Mouse (Mus musculus) CH12.LX (cell line): Measurements from ENCODE around the gene Rpl36. TPM values are rescaled to one million over a fixed set of nuclear protein-coding genes. Genes with fewer than 3 reads are reported as not detected.

ENCODE experiments used
- DNase-seq: peaks from one replicate; pipeline ENCODE4 v3.0.0-alpha.2; 2013; ENCODE audit errors: extremely low read depth
- H3K27ac ChIP-seq: 2 replicates; pipeline ENCODE4 v1.5.1; 2012; ENCODE audit warnings: low read depth, mild to moderate bottlenecking, control low read depth, moderate library complexity; ENCODE audit not compliant: insufficient read depth
- H3K27me3 ChIP-seq: replicated peaks from 2 replicates; pipeline ENCODE3; 2012; ENCODE audit warnings: inconsistent platforms
- H3K36me3 ChIP-seq, 2 experiments: replicated peaks in 1 of 2; 2 replicates each; pipeline versions ENCODE3 to v1.6.1; 2012; ENCODE audit warnings: inconsistent platforms in 1 of 2, low read length in 1 of 2, mild to moderate bottlenecking in 1 of 2, mixed read lengths in 1 of 2, moderate library complexity in 1 of 2; ENCODE audit not compliant: control insufficient read depth in 1 of 2, insufficient read depth in 1 of 2
- H3K4me1 ChIP-seq, 2 experiments: 2 replicates each; pipeline ENCODE4 v1.6.1; 2012; ENCODE audit warnings: inconsistent platforms in 1 of 2, moderate library complexity in 1 of 2; ENCODE audit not compliant: insufficient read depth in 2 of 2, control insufficient read depth in 1 of 2
- H3K4me2 ChIP-seq: 2 replicates; pipeline ENCODE4 v1.6.1; 2012; ENCODE audit warnings: low read depth, mild to moderate bottlenecking, control low read depth; ENCODE audit not compliant: poor library complexity, insufficient read depth, severe bottlenecking
- H3K4me3 ChIP-seq, 3 experiments: fragments of 150-350 bp in 1 of 3; sonication (generic) in 1 of 3; replicated peaks in 1 of 3; 2 replicates each; pipeline versions ENCODE3 to v1.5.1; 2011 to 2012; ENCODE audit warnings: low read depth in 2 of 3, low read length in 2 of 3, mild to moderate bottlenecking in 2 of 3, moderate library complexity in 2 of 3, control low read depth in 1 of 3, improper control_type of control experiment in 1 of 3, inconsistent platforms in 1 of 3, mixed read lengths in 1 of 3; ENCODE audit not compliant: poor library complexity in 1 of 3
- H3K79me2 ChIP-seq: replicated peaks from 2 replicates; pipeline ENCODE4 v1.6.1; 2012; ENCODE audit warnings: mild to moderate bottlenecking, moderate library complexity; ENCODE audit not compliant: control insufficient read depth, poor library complexity, insufficient read depth, severe bottlenecking; ENCODE audit errors: extremely low read depth
- H3K9ac ChIP-seq: 2 replicates; pipeline ENCODE4 v1.6.1; 2012; ENCODE audit warnings: low read depth, mild to moderate bottlenecking, control low read depth, moderate library complexity; ENCODE audit not compliant: insufficient read depth
- H3K9me3 ChIP-seq: replicated peaks from 2 replicates; pipeline ENCODE3; 2012; ENCODE audit warnings: low read length, inconsistent platforms, mixed read lengths
- CHD1 ChIP-seq: IDR thresholded peaks from 2 replicates; pipeline ENCODE4 v1.6.1; 2012; ENCODE audit warnings: low read depth, low read length, improper control_type of control experiment, inconsistent platforms
- CHD2 ChIP-seq: IDR thresholded peaks from 2 replicates; pipeline ENCODE4 v1.6.1; 2011; ENCODE audit warnings: low read length, improper control_type of control experiment
- E2F4 ChIP-seq: IDR thresholded peaks from 2 replicates; pipeline ENCODE4 v1.6.1; 2011; ENCODE audit warnings: low read depth, low read length, improper control_type of control experiment; ENCODE audit not compliant: insufficient replicate concordance
- ELF1 ChIP-seq: IDR thresholded peaks from 2 replicates; pipeline ENCODE4 v1.6.1; 2014; ENCODE audit warnings: low read depth, mild to moderate bottlenecking, inconsistent platforms, low read length, improper control_type of control experiment
- GABPA ChIP-seq: IDR thresholded peaks from 2 replicates; pipeline ENCODE4 v1.6.1; 2012; ENCODE audit warnings: low read depth, low read length, improper control_type of control experiment, inconsistent platforms; ENCODE audit not compliant: insufficient replicate concordance
- JUN ChIP-seq: IDR thresholded peaks from 2 replicates; pipeline ENCODE4 v1.6.1; 2011; ENCODE audit warnings: low read depth, mild to moderate bottlenecking, low read length, improper control_type of control experiment, moderate library complexity; ENCODE audit not compliant: insufficient read depth
- MAFK ChIP-seq: IDR thresholded peaks from 2 replicates; pipeline ENCODE4 v1.6.1; 2011; ENCODE audit warnings: low read length, improper control_type of control experiment; ENCODE audit not compliant: insufficient replicate concordance
- MYC ChIP-seq: IDR thresholded peaks from 2 replicates; pipeline ENCODE4 v1.6.1; 2011; ENCODE audit warnings: low read depth, mild to moderate bottlenecking, improper control_type of control experiment, low read length
- POLR2AphosphoS2 ChIP-seq: IDR thresholded peaks from 2 replicates; pipeline ENCODE4 v1.6.1; 2011; ENCODE audit warnings: low read depth, low read length, improper control_type of control experiment
- RAD21 ChIP-seq: IDR thresholded peaks from 2 replicates; pipeline ENCODE4 v1.6.1; 2011; ENCODE audit warnings: low read depth, mild to moderate bottlenecking, low read length, improper control_type of control experiment, moderate library complexity
- RCOR1 ChIP-seq: conservative IDR thresholded peaks from 2 replicates; pipeline ENCODE4 v1.6.1; 2012; ENCODE audit warnings: low read depth, mild to moderate bottlenecking, inconsistent platforms, low read length, improper control_type of control experiment
- SMC3 ChIP-seq: IDR thresholded peaks from 2 replicates; pipeline ENCODE4 v1.6.1; 2011; ENCODE audit warnings: low read depth, low read length, improper control_type of control experiment
- UBTF ChIP-seq: IDR thresholded peaks from 2 replicates; pipeline ENCODE4 v1.6.1; 2012; ENCODE audit warnings: low read depth, mild to moderate bottlenecking, inconsistent platforms, low read length, improper control_type of control experiment, moderate library complexity
- ZKSCAN1 ChIP-seq: IDR thresholded peaks from 2 replicates; pipeline ENCODE4 v1.6.1; 2012; ENCODE audit warnings: low read depth, inconsistent platforms, low read length, improper control_type of control experiment, borderline replicate concordance
- dilution Hi-C: fragments of 300-500 bp; cut with MboI; formaldehyde crosslinking; loops from 2 replicates; pipeline ENCODE4 v1.14.3; 2020; ENCODE audit warnings: low sequenced_read_pairs; ENCODE audit not compliant: extremely low pct_unique_long_range_greater_than_20kb, extremely low pct_ligation_motif_present
- in situ Hi-C: fragments of 300-500 bp; cut with MboI; formaldehyde crosslinking; loops from 3 replicates; pipeline ENCODE4 v1.14.3; 2019; ENCODE audit warnings: low sequenced_read_pairs, low pct_ligation_motif_present, low pct_unique_long_range_greater_than_20kb, mixed read lengths
- polyA plus RNA-seq: library from polyadenylated mRNA; unstranded; fragments of >175 nt; gene quantifications from 2 replicates; pipeline ENCODE4 v1.2.1, GENCODE M21; 2012; ENCODE audit warnings: low read depth; ENCODE audit not compliant: insufficient read length
- total RNA-seq, 2 experiments: library from RNA; depleted of rRNA; stranded (reverse); fragments of 300-350 nt in 1 of 2; fragments of >200 nt in 1 of 2; gene quantifications; 2 replicates each; pipeline ENCODE4 v1.2.3; 2012 to 2014

Rpl36 gene
- total and polyA plus RNA-seq, 3 experiments, result 1,364 to 4,995 (median 1,734) TPM

DNA sequence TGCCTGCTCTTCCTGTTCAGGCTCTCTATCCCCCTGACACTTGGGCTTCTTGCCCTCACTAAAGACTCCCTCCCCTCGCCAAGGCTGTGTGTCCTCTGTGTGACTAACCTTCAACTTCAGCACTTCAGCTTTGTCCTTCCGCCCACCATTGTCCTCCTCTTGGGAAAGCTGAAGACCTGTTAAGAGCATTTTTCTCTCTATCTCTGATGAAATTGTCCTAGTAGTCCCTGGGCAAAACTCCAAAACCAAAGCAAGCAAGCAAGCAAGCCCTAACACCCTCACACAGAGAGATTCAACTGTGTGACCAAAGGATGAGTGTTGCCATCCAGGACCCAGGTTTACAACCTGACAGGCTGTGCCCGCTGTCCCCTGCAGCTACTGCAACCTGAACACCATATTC, 50.4 kb downstream of the Rpl36 start:
- TF ChIP-seq RAD21 (no peak), POLR2AphosphoS2 (no peak), MAFK (no peak), GABPA (no peak), SMC3 (no peak), JUN (no peak), CHD1 (no peak), RCOR1 (no peak), CHD2 (no peak), ELF1 (no peak), E2F4 (no peak), ZKSCAN1 (no peak), MYC (no peak), UBTF (no peak)
- Histone ChIP-seq H3K27me3 (peaks cover 15% of the 10 kb centered on the region), H3K27ac (no peak overlapping the region), H3K4me3 (no peak overlapping the region), H3K79me2 (no peaks in the 10 kb centered on the region), H3K36me3 (no peaks in the 10 kb centered on the region), H3K4me1 (peaks cover 3 to 6% of the 10 kb centered on the region in 2 experiments), H3K9ac (no peak overlapping the region), H3K9me3 (peaks cover 3% of the 10 kb centered on the region), H3K4me2 (no peak overlapping the region)
- dilution Hi-C loops, result no loop called here
- in situ Hi-C loops, result loop anchor here (5.0 to 10.0 kb wide), 2 partner anchors 96 to 299 kb away; no protein-coding TSS in a partner anchor
- no peak for DNase-seq

Other genes with a start within 250 kb of the Rpl36 start
- gene Ptprs, start 136.9 kb upstream of the Rpl36 start, total RNA-seq (2012; rRNA removed), result 31.6 and 41.1 TPM in 2 replicates
- gene Ptprs, start 136.9 kb upstream of the Rpl36 start, total RNA-seq (2014; rRNA removed), result 10.4 and 11.3 TPM in 2 replicates
- 20.7 and 27.0 TPM in 2 replicates for gene Ptprs, start 136.9 kb upstream of the Rpl36 start, polyA plus RNA-seq
- not detected in 2 replicates for gene Znrf4, start 101.0 kb upstream of the Rpl36 start, total RNA-seq (2012; rRNA removed)
- not detected in 2 replicates for gene Znrf4, start 101.0 kb upstream of the Rpl36 start, total RNA-seq (2014; rRNA removed)
- gene Znrf4, start 101.0 kb upstream of the Rpl36 start, polyA plus RNA-seq, result not detected in 2 replicates
- 0.42 TPM in 2 replicates for gene Gm20219, start 59.0 kb upstream of the Rpl36 start, total RNA-seq (2012; rRNA removed)
- gene Gm20219, start 59.0 kb upstream of the Rpl36 start, total RNA-seq (2014; rRNA removed), result not detected in 2 replicates
- 1.4 and 1.6 TPM in 2 replicates for gene Gm20219, start 59.0 kb upstream of the Rpl36 start, polyA plus RNA-seq
- gene Safb2, start 28.8 kb upstream of the Rpl36 start, total RNA-seq (2012; rRNA removed), result 74.0 and 85.7 TPM in 2 replicates
- gene Safb2, start 28.8 kb upstream of the Rpl36 start, total RNA-seq (2014; rRNA removed), result 13.8 and 16.3 TPM in 2 replicates
- gene Safb2, start 28.8 kb upstream of the Rpl36 start, polyA plus RNA-seq, result 170 and 244 TPM in 2 replicates
- gene Safb, start 28.6 kb upstream of the Rpl36 start, total RNA-seq (2012; rRNA removed), result 75.9 and 88.5 TPM in 2 replicates
- gene Safb, start 28.6 kb upstream of the Rpl36 start, total RNA-seq (2014; rRNA removed), result 19.7 and 25.4 TPM in 2 replicates
- 135 and 142 TPM in 2 replicates for gene Safb, start 28.6 kb upstream of the Rpl36 start, polyA plus RNA-seq
- 249 and 272 TPM in 2 replicates for gene 2410015M20Rik, start 3.6 kb upstream of the Rpl36 start, total RNA-seq (2012; rRNA removed)
- gene 2410015M20Rik, start 3.6 kb upstream of the Rpl36 start, total RNA-seq (2014; rRNA removed), result 154 TPM in 2 replicates
- 178 and 202 TPM in 2 replicates for gene 2410015M20Rik, start 3.6 kb upstream of the Rpl36 start, polyA plus RNA-seq
- 115 and 151 TPM in 2 replicates for gene Lonp1, start 13.5 kb downstream of the Rpl36 start, total RNA-seq (2012; rRNA removed)
- 65.4 and 69.6 TPM in 2 replicates for gene Lonp1, start 13.5 kb downstream of the Rpl36 start, total RNA-seq (2014; rRNA removed)
- gene Lonp1, start 13.5 kb downstream of the Rpl36 start, polyA plus RNA-seq, result 99.4 and 112 TPM in 2 replicates
- gene Catsperd, start 14.7 kb downstream of the Rpl36 start, total RNA-seq (2012; rRNA removed), result 0.21 and 0.25 TPM in 2 replicates
- 0.16 and 0.49 TPM in 2 replicates for gene Catsperd, start 14.7 kb downstream of the Rpl36 start, total RNA-seq (2014; rRNA removed)
- gene Catsperd, start 14.7 kb downstream of the Rpl36 start, polyA plus RNA-seq, result 0.36 and 0.45 TPM in 2 replicates
- gene Ranbp3, start 59.9 kb downstream of the Rpl36 start, total RNA-seq (2012; rRNA removed), result 77.9 and 91.6 TPM in 2 replicates
- gene Ranbp3, start 59.9 kb downstream of the Rpl36 start, total RNA-seq (2014; rRNA removed), result 71.5 and 79.5 TPM in 2 replicates
- gene Ranbp3, start 59.9 kb downstream of the Rpl36 start, polyA plus RNA-seq, result 86.0 and 86.8 TPM in 2 replicates
- 201 and 207 TPM in 2 replicates for gene Ndufa11, start 104.4 kb downstream of the Rpl36 start, total RNA-seq (2012; rRNA removed)
- gene Ndufa11, start 104.4 kb downstream of the Rpl36 start, total RNA-seq (2014; rRNA removed), result 97.9 and 124 TPM in 2 replicates
- 131 and 155 TPM in 2 replicates for gene Ndufa11, start 104.4 kb downstream of the Rpl36 start, polyA plus RNA-seq
- 3.5 and 5.1 TPM in 2 replicates for gene Vmac, start 104.6 kb downstream of the Rpl36 start, total RNA-seq (2012; rRNA removed)
- 3.2 and 4.2 TPM in 2 replicates for gene Vmac, start 104.6 kb downstream of the Rpl36 start, total RNA-seq (2014; rRNA removed)
- 3.4 and 3.7 TPM in 2 replicates for gene Vmac, start 104.6 kb downstream of the Rpl36 start, polyA plus RNA-seq
- gene Nrtn, start 144.1 kb downstream of the Rpl36 start, total RNA-seq (2012; rRNA removed), result 0.25 and 0.34 TPM in 2 replicates
- gene Nrtn, start 144.1 kb downstream of the Rpl36 start, total RNA-seq (2014; rRNA removed), result not detected in 2 replicates
- not detected in 2 replicates for gene Nrtn, start 144.1 kb downstream of the Rpl36 start, polyA plus RNA-seq
- gene Dus3l, start 151.3 kb downstream of the Rpl36 start, total RNA-seq (2012; rRNA removed), result 57.5 and 62.1 TPM in 2 replicates
- 32.0 and 35.8 TPM in 2 replicates for gene Dus3l, start 151.3 kb downstream of the Rpl36 start, total RNA-seq (2014; rRNA removed)
- gene Dus3l, start 151.3 kb downstream of the Rpl36 start, polyA plus RNA-seq, result 54.3 and 57.7 TPM in 2 replicates
- gene Prr22, start 156.8 kb downstream of the Rpl36 start, total RNA-seq (2012; rRNA removed), result 0.71 and 0.93 TPM in 2 replicates
- 0.15 and 0.18 TPM in 2 replicates for gene Prr22, start 156.8 kb downstream of the Rpl36 start, total RNA-seq (2014; rRNA removed)
- gene Prr22, start 156.8 kb downstream of the Rpl36 start, polyA plus RNA-seq, result 1.3 and 1.6 TPM in 2 replicates
- gene Rfx2, start 217.6 kb downstream of the Rpl36 start, total RNA-seq (2012; rRNA removed), result 0.46 and 1.1 TPM in 2 replicates
- gene Rfx2, start 217.6 kb downstream of the Rpl36 start, total RNA-seq (2014; rRNA removed), result 0.16 TPM in 1 of 2 replicates, not detected in the other
- gene Rfx2, start 217.6 kb downstream of the Rpl36 start, polyA plus RNA-seq, result 0.34 and 0.35 TPM in 2 replicates